Comparison of ENCODE assay signal across 13 mouse cellular contexts in the genomic region with DNA sequence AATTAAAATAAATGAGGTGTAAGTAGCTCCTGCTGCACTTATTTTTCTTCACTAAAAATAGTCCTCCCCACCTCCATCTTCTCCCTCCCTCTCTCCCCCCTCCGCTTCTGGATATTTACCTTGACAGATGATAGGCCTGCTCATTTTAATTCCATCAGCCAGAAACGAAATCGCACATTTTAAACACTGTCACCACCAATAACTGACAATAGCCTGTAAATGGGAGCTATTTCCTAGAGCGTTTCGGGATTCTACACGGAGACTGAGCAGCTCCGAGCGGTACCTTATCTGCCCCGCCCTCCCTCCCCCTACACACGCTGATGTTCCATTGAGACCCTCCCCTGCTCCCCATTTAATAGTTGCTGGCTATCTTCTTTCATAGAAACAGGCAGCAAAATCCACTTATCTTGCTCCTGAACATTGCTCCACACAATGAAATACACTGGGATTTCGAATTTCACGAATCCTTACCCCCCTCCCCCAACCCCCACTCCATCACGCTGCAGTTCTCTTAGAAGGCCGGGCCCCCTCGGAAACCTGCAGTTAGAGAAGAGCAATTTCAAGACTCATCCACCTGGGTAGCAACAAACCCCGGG. TPM values are rescaled to one million over a fixed set of nuclear protein-coding genes. Genes with fewer than 3 reads are reported as not detected.
DNase-seq lines count a peak whose midpoint lies in the region; ATAC-seq lines count a peak whose summit lies in the region.
"Had no signal": no experiment of that assay in that cellular context is flagged by ENCODE, and none has a peak within 500 bp of the region (broad histone marks: within the 10 kb centered on the region; RNA-seq: fewer than 3 reads in every experiment).

No protein-coding gene starts in this region.

- 9% methylated on average over 16 of the region's 16 CpGs for WGBS in heart, embryonic 12.5 days
- 7% methylated on average over 16 of the region's 16 CpGs for WGBS in embryonic facial prominence, embryonic 12.5 days
- WGBS in hindbrain, embryonic 12.5 days = 11% methylated on average over 16 of the region's 16 CpGs
- WGBS in midbrain, embryonic 12.5 days = 10% methylated on average over 16 of the region's 16 CpGs

- H3K9me3 ChIP-seq in heart, embryonic 12.5 days (replicated peaks) = peaks cover 6% of the 10 kb centered on the region
- H3K9me3 ChIP-seq in embryonic facial prominence, embryonic 12.5 days = peaks cover 5% of the 10 kb centered on the region
- H3K9me3 ChIP-seq in hindbrain, embryonic 12.5 days (replicated peaks) = no peaks in the 10 kb centered on the region; the same call in 1 of the 2 replicates
- no peaks in the 10 kb centered on the region for H3K9me3 ChIP-seq in midbrain, embryonic 12.5 days

- H3K4me2 ChIP-seq in heart, embryonic 12.5 days = peak overlapping the region; percentile 28
- H3K4me2 ChIP-seq in embryonic facial prominence, embryonic 12.5 days (replicated peaks) = peak overlapping the region; percentile 37
- H3K4me2 ChIP-seq in hindbrain, embryonic 12.5 days (replicated peaks) = peak overlapping the region; percentile 30
- peak overlapping the region; percentile 31 for H3K4me2 ChIP-seq in midbrain, embryonic 12.5 days (replicated peaks)

- 0 out of 2 replicates have a peak, but pooled peaks cover 8% of the 10 kb centered on the region for H3K4me1 ChIP-seq in heart, embryonic 12.5 days (replicated peaks)
- peaks cover 27% of the 10 kb centered on the region for H3K4me1 ChIP-seq in embryonic facial prominence, embryonic 12.5 days
- H3K4me1 ChIP-seq in hindbrain, embryonic 12.5 days = peaks cover 28% of the 10 kb centered on the region
- peaks cover 28% of the 10 kb centered on the region for H3K4me1 ChIP-seq in midbrain, embryonic 12.5 days

- intact Hi-C loops in heart, postnatal 14 days (cut with DNase I) = loop anchor here (5.0 kb wide), 1 partner anchor 98 kb away; the partner anchor contains the start of gene Pnpla3

- H3K36me3 ChIP-seq in heart, embryonic 12.5 days = no peaks in the 10 kb centered on the region
- H3K36me3 ChIP-seq in embryonic facial prominence, embryonic 12.5 days = no peaks in the 10 kb centered on the region
- H3K36me3 ChIP-seq in hindbrain, embryonic 12.5 days = no peaks in the 10 kb centered on the region
- no peaks in the 10 kb centered on the region for H3K36me3 ChIP-seq in midbrain, embryonic 12.5 days

- no peak for DNase-seq in heart, postnatal 14 days
- no peak for DNase-seq in adrenal gland, adult (ENCODE audit: inconsistent age in 2 of 2, low spot score in 1 of 2)
- DNase-seq: gastrocnemius, postnatal 25 days; thymus, postnatal 4 days had no signal

- no peak overlapping the region for H3K9ac ChIP-seq in heart, embryonic 12.5 days
- H3K9ac ChIP-seq in embryonic facial prominence, embryonic 12.5 days = no peak overlapping the region
- H3K9ac ChIP-seq in hindbrain, embryonic 12.5 days = no peak overlapping the region
- no peak overlapping the region for H3K9ac ChIP-seq in midbrain, embryonic 12.5 days (replicated peaks)
- H3K9ac ChIP-seq: liver, embryonic 14.5 days had no signal

- no peak overlapping the region for H3K4me3 ChIP-seq in heart, embryonic 12.5 days
- H3K4me3 ChIP-seq in embryonic facial prominence, embryonic 12.5 days = peak overlapping the region; percentile 10; the same call in 1 of the 2 replicates
- no peak overlapping the region for H3K4me3 ChIP-seq in hindbrain, embryonic 12.5 days
- H3K4me3 ChIP-seq in midbrain, embryonic 12.5 days = no peak overlapping the region

- no peak overlapping the region for H3K27ac ChIP-seq in heart, embryonic 12.5 days (ENCODE audit: poor library complexity, severe bottlenecking)
- H3K27ac ChIP-seq in embryonic facial prominence, embryonic 12.5 days = no peak overlapping the region
- H3K27ac ChIP-seq in hindbrain, embryonic 12.5 days = no peak overlapping the region
- H3K27ac ChIP-seq in midbrain, embryonic 12.5 days (replicated peaks) = no peak overlapping the region
- H3K27ac ChIP-seq: liver, embryonic 14.5 days had no signal

- ATAC-seq in heart, embryonic 12.5 days (ENCODE audit: insufficient number of reproducible peaks, low FRiP score) = no peak
- no peak for ATAC-seq in embryonic facial prominence, embryonic 12.5 days (ENCODE audit: insufficient number of reproducible peaks, insufficient read depth, low FRiP score, low TSS enrichment)
- no peak for ATAC-seq in hindbrain, embryonic 12.5 days (ENCODE audit: low FRiP score)
- ATAC-seq in midbrain, embryonic 12.5 days (ENCODE audit: low FRiP score, low read depth) = no peak
- no peak for ATAC-seq in frontal cortex, adult (ENCODE audit: low TSS enrichment)
- no peak for ATAC-seq in erythroblast, adult 5-6 weeks (replicated peaks; ENCODE audit: low FRiP score, poor library complexity, severe bottlenecking)

- peaks cover 94% of the 10 kb centered on the region for H3K27me3 ChIP-seq in heart, embryonic 12.5 days (replicated peaks)
- peaks cover 60% of the 10 kb centered on the region for H3K27me3 ChIP-seq in embryonic facial prominence, embryonic 12.5 days
- H3K27me3 ChIP-seq in hindbrain, embryonic 12.5 days = peaks cover 69% of the 10 kb centered on the region
- peaks cover 71% of the 10 kb centered on the region for H3K27me3 ChIP-seq in midbrain, embryonic 12.5 days

RNA-seq across cellular contexts. Expression of gene Efcab6, which starts 4.4 kb away (rescaled TPM):
- polyA plus RNA-seq in heart, embryonic 12.5 days (2016; fragmentation: Nextera tagmentation; extraction: Ambion mirVana) = 0.15 TPM in 1 of 2 replicates, not detected in the other
- total RNA-seq in heart, postnatal 14 days (2021) = not detected
- polyA plus RNA-seq in embryonic facial prominence, embryonic 12.5 days (2016; fragmentation: Nextera tagmentation; extraction: Ambion mirVana) = 0.20 and 0.45 TPM in 2 replicates
- 0.12 and 0.46 TPM in 2 replicates for polyA plus RNA-seq in hindbrain, embryonic 12.5 days (2016; fragmentation: Nextera tagmentation; extraction: Ambion mirVana)
- 0.16 TPM in 1 of 2 replicates, not detected in the other for polyA plus RNA-seq in midbrain, embryonic 12.5 days (2016; fragmentation: Nextera tagmentation; extraction: Ambion mirVana)
- total RNA-seq in erythroblast, adult 5-6 weeks (2015; ENCODE audit: low replicate concordance) = not detected in 2 replicates
- not detected in 2 replicates for total RNA-seq in erythroblast, adult 5-6 weeks (2017; ENCODE audit: low replicate concordance)
- total RNA-seq: MEL had no signal
- polyA plus RNA-seq: liver, embryonic 14.5 days had no signal

RNA-seq across cellular contexts. Expression of gene Sult4a1, which starts 36.0 kb away (rescaled TPM):
- polyA plus RNA-seq in heart, embryonic 12.5 days (2016; fragmentation: Nextera tagmentation; extraction: Ambion mirVana) = 0.60 and 0.80 TPM in 2 replicates
- total RNA-seq in heart, postnatal 14 days (2021) = under 1 TPM; 0.14 to 0.17 TPM
- 13.1 and 15.3 TPM in 2 replicates for polyA plus RNA-seq in embryonic facial prominence, embryonic 12.5 days (2016; fragmentation: Nextera tagmentation; extraction: Ambion mirVana)
- polyA plus RNA-seq in hindbrain, embryonic 12.5 days (2016; fragmentation: Nextera tagmentation; extraction: Ambion mirVana) = 29.1 and 29.2 TPM in 2 replicates
- polyA plus RNA-seq in midbrain, embryonic 12.5 days (2016; fragmentation: Nextera tagmentation; extraction: Ambion mirVana) = 19.1 and 22.1 TPM in 2 replicates
- total RNA-seq in erythroblast, adult 5-6 weeks (2015; ENCODE audit: low replicate concordance) = not detected in 2 replicates
- total RNA-seq in erythroblast, adult 5-6 weeks (2017; ENCODE audit: low replicate concordance) = not detected in 2 replicates
- total RNA-seq: gastrocnemius, postnatal 25 days; MEL had no signal

RNA-seq across cellular contexts. Expression of gene Pnpla5, which starts 53.4 kb away (rescaled TPM):
- not detected in 2 replicates for polyA plus RNA-seq in heart, embryonic 12.5 days (2016; fragmentation: Nextera tagmentation; extraction: Ambion mirVana)
- total RNA-seq in heart, postnatal 14 days (2021) = not detected
- not detected in 2 replicates for polyA plus RNA-seq in embryonic facial prominence, embryonic 12.5 days (2016; fragmentation: Nextera tagmentation; extraction: Ambion mirVana)
- not detected in 2 replicates for polyA plus RNA-seq in hindbrain, embryonic 12.5 days (2016; fragmentation: Nextera tagmentation; extraction: Ambion mirVana)
- polyA plus RNA-seq in midbrain, embryonic 12.5 days (2016; fragmentation: Nextera tagmentation; extraction: Ambion mirVana) = not detected in 2 replicates
- total RNA-seq in erythroblast, adult 5-6 weeks (2015; ENCODE audit: low replicate concordance) = not detected in 2 replicates
- total RNA-seq in erythroblast, adult 5-6 weeks (2017; ENCODE audit: low replicate concordance) = not detected in 2 replicates
- total RNA-seq: gastrocnemius, postnatal 25 days; layer of hippocampus, postnatal 10 days; MEL had no signal
